Mouse (Mus musculus) monocyte, adult 5-6 weeks (primary cell): Measurements from ENCODE around the gene Zfp750. TPM values are rescaled to one million over a fixed set of nuclear protein-coding genes. Genes with fewer than 3 reads are reported as not detected.

Experiments used
- ATAC-seq: fragments of 153-309, 156-312 bp; replicated peaks from 2 replicates; pipeline ENCODE4 v1.8.0; 2017; ENCODE audit warnings: mild to moderate bottlenecking; ENCODE audit not compliant: low TSS enrichment, insufficient number of reproducible peaks, severe bottlenecking, poor library complexity, low FRiP score
- total RNA-seq: library from RNA; stranded (forward); fragments of 200-1000, 200-491, 200-594 nt; gene quantifications from 3 replicates; pipeline ENCODE4 v1.2.3, GENCODE M21; 2017

Gene Zfp750
- total RNA-seq, 1 experiment from 2014 or later: not detected

- ATAC-seq: no peak
Observed at GRCm38 (mm10) chr11:121543922-121544321, 24.8 kb upstream of the Zfp750 start.

- no peak for ATAC-seq
Observed at GRCm38 (mm10) chr11:121543287-121543856, 24.2 kb upstream of the Zfp750 start.

GRCm38 (mm10) chr11:121542471-121542870, 23.3 kb upstream of the Zfp750 start:
- ATAC-seq: no peak

- no peak for ATAC-seq
Observed at GRCm38 (mm10) chr11:121536528-121536927, 17.4 kb upstream of the Zfp750 start.

GRCm38 (mm10) chr11:121529747-121530146, 10.6 kb upstream of the Zfp750 start:
- ATAC-seq: no peak

- ATAC-seq: no peak
Observed at GRCm38 (mm10) chr11:121524191-121524590, 5.1 kb upstream of the Zfp750 start.

GRCm38 (mm10) chr11:121522156-121522762, 3.1 kb upstream of the Zfp750 start:
- no peak for ATAC-seq

- ATAC-seq: no peak
Observed at GRCm38 (mm10) chr11:121520761-121521160, 1.6 kb upstream of the Zfp750 start.

- ATAC-seq: no peak
Observed at GRCm38 (mm10) chr11:121519703-121520102, 570 bp upstream of the Zfp750 start.

- ATAC-seq: peak; percentile 57; the same call in 1 of the 2 replicates
Observed at GRCm38 (mm10) chr11:121517687-121518465, 1.3 kb downstream of the Zfp750 start.

GRCm38 (mm10) chr11:121516906-121517305, 2.2 kb downstream of the Zfp750 start:
- ATAC-seq: no peak

GRCm38 (mm10) chr11:121515996-121516395, 3.1 kb downstream of the Zfp750 start:
- ATAC-seq: 0 out of 2 replicates have a peak, but pooled peaks have one; percentile 4

GRCm38 (mm10) chr11:121512896-121513572, 6.1 kb downstream of the Zfp750 start:
- ATAC-seq: no peak

GRCm38 (mm10) chr11:121510512-121511246, 8.5 kb downstream of the Zfp750 start:
- no peak for ATAC-seq

- no peak for ATAC-seq
Observed at GRCm38 (mm10) chr11:121508478-121508877, 10.7 kb downstream of the Zfp750 start.

- no peak for ATAC-seq
Observed at GRCm38 (mm10) chr11:121502000-121502860, 16.9 kb downstream of the Zfp750 start.

GRCm38 (mm10) chr11:121501525-121501924, 17.6 kb downstream of the Zfp750 start:
- ATAC-seq: no peak

GRCm38 (mm10) chr11:121500595-121500994, 18.5 kb downstream of the Zfp750 start:
- no peak for ATAC-seq
